Mouse (Mus musculus) layer of hippocampus, adult 18-20 months (tissue): ENCODE results near the gene Abhd16a. TPM values are rescaled to one million over a fixed set of nuclear protein-coding genes. Genes with fewer than 3 reads are reported as not detected.

Source experiments
- DNase-seq, 2 experiments: peaks; one replicate each; pipeline ENCODE4 v3.0.0; 2022; ENCODE audit warnings: low spot score in 2 of 2
- total RNA-seq, 2 experiments: library from RNA; stranded (reverse); gene quantifications; 2 replicates each; pipeline ENCODE4 v1.2.3; 2021

The Abhd16a gene
- total RNA-seq, 2 experiments from 2014 or later, result 97.6 to 103 TPM

DNA sequence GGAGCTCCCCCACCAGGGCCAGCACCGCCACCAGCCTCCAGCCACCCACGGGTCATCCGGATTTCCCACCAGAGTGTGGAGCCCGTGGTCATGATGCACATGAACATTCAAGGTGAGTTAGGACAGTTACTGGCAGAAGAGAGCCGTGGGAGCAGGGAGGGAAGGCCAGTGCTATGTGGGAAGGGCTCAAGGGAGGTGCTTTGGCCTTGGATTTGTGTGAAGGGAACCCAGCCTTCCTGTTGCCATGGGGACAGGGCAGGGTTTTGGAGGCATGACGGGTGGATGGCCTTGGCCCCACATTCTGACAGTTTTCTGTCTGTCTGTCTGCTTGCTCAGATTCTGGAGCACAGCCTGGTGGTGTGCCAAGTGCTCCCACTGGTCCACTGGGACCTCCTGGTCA lies 52.9 kb downstream of the Abhd16a start:
- no peak for DNase-seq

DNA sequence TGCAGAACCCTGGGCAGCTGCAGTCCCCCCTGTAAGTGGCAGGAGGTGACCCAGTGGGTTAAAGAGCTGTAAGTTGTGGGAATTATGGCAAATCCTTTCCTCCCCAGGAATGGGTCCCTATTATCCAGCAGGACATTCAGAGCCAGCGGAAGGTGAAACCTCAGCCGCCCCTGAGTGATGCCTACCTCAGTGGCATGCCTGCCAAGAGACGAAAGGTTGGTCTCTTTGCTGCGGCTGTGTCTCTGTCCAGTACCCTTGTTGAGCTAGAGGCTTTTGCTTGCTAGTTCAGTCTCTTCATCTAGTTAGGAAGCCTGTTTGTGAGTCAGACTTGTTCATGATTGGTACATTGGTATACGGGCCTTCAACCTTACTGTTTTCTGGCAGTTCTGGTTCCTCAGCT lies 57.1 kb downstream of the Abhd16a start:
- no peak for DNase-seq

DNA sequence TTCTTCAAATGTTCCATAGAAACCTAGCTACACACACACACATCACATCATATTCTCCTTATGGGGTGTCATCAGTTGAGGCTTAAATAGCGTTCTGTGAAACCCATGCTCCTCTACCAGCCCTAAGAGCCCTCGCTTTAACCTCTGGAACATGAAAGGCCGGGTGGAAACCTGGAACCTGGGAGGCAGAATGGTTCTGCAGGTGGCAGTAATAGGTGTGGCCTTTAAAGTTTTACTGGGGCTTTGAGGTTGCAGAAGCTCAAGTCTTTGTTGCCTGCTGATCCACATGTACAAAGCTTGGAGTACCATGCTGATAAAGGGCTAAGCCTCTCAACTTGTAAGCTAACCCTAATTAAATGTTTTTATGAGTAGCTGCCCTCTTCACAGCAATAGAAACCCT lies 58.3 kb downstream of the Abhd16a start:
- DNase-seq, result no peak

DNA sequence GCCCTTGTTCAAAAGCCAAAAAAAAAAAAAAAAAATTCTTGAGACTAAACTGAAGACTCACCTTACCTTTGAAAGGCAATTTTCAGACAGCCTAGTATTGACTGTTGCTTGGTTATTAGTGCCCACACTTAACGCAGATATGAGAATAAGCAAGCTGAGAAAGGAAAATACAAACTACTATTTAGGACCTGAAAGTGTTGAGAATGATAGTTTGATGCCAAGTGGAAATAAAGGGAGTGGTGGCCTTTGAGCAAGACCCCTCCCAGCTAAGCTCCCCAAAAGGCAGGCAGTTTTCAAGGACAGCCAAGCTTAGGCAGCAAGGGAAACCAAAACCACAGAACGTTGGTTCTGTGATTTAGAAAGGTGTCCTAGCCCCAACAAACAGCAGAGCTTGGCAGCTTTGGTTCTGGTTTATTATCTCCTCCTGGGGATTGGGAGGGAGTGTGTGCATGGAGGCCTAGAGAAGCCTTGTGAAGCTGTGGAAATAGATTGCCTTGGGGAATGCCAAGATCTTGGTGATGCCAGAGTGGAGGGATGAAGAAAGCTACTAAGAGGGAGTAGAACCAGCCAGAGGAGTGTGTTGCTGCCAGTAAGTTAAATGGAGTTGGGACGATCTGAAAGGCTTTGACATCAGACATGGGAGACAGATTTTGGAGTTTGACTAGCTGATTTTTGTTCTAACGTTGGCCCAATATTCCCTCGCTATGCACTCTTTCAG lies 59.0 kb downstream of the Abhd16a start:
- DNase-seq, result no peak

DNA sequence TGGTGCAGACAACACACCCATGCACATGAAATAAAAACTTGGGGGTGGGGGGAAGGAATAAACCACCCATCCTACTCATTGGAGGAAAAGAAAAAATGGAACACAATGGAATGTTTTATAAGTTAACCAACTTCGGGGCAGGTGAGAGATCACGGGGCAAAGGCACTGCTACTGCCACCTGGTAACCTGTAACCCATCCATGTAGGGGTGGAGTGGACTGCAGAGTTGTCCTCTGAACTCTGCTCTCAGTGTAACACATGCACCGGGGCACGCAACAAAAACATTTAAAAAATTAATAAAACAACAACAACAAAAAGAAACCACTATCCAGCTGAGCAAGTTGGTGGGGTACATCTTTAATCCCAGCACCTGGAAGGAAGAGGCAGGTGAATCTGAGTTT lies 63.1 kb downstream of the Abhd16a start:
- DNase-seq, result no peak

Other genes with a start within 250 kb of the Abhd16a start
- gene Skiv2l, start 239.1 kb upstream of the Abhd16a start, total RNA-seq, result 10 to 100 TPM; 70.1 to 74.2 TPM
- 10 to 100 TPM; 34.1 to 39.6 TPM for gene Nelfe, start 238.9 kb upstream of the Abhd16a start, total RNA-seq
- not detected for gene Cfb, start 226.7 kb upstream of the Abhd16a start, total RNA-seq
- 1 to 10 TPM; 8.6 to 8.8 TPM for gene Zbtb12, start 209.8 kb upstream of the Abhd16a start, total RNA-seq
- gene Gm20547, start 207.2 kb upstream of the Abhd16a start, total RNA-seq, result under 1 TPM in 1 of 2 experiments, not detected in 1; 0.10 TPM
- gene C2, start 191.0 kb upstream of the Abhd16a start, total RNA-seq, result 1 to 10 TPM in 1 of 2 experiments, under 1 TPM in 1; 0.89 to 3.1 TPM
- gene Ehmt2, start 190.8 kb upstream of the Abhd16a start, total RNA-seq, result 100 to 1,000 TPM; 186 to 193 TPM
- under 1 TPM in 1 of 2 experiments, not detected in 1; 0.43 TPM for gene Slc44a4, start 174.8 kb upstream of the Abhd16a start, total RNA-seq
- gene Neu1, start 158.0 kb upstream of the Abhd16a start, total RNA-seq, result 10 to 100 TPM; 41.4 to 44.2 TPM
- 10 to 100 TPM; 27.5 to 37.5 TPM for gene Hspa1b, start 130.0 kb upstream of the Abhd16a start, total RNA-seq
- gene Gm20481, start 119.4 kb upstream of the Abhd16a start, total RNA-seq, result not detected
- 10 to 100 TPM; 24.3 to 27.8 TPM for gene Hspa1a, start 117.1 kb upstream of the Abhd16a start, total RNA-seq
- gene Hspa1l, start 116.6 kb upstream of the Abhd16a start, total RNA-seq, result under 1 TPM; 0.12 to 0.48 TPM
- 10 to 100 TPM; 18.2 to 20.7 TPM for gene Lsm2, start 107.4 kb upstream of the Abhd16a start, total RNA-seq
- 10 to 100 TPM; 46.6 to 50.4 TPM for gene Vars, start 88.3 kb upstream of the Abhd16a start, total RNA-seq
- gene Vwa7, start 72.7 kb upstream of the Abhd16a start, total RNA-seq, result under 1 TPM; 0.15 to 0.22 TPM
- 1 to 10 TPM in 1 of 2 experiments, not detected in 1; 1.4 TPM for gene Sapcd1, start 61.2 kb upstream of the Abhd16a start, total RNA-seq
- gene Msh5, start 42.5 kb upstream of the Abhd16a start, total RNA-seq, result 1 to 10 TPM; 1.5 to 1.6 TPM
- 1 to 10 TPM; 7.7 to 8.3 TPM for gene Clic1, start 39.3 kb upstream of the Abhd16a start, total RNA-seq
- gene Ddah2, start 30.2 kb upstream of the Abhd16a start, total RNA-seq, result 10 to 100 TPM in 1 of 2 experiments, 1 to 10 TPM in 1; 9.4 to 11.0 TPM
- not detected for gene Ly6g6c, start 23.9 kb upstream of the Abhd16a start, total RNA-seq
- not detected for gene Mpig6b, start 23.1 kb upstream of the Abhd16a start, total RNA-seq
- gene Ly6g6e, start 12.4 kb upstream of the Abhd16a start, total RNA-seq, result 1 to 10 TPM; 3.6 to 5.0 TPM
- gene Ly6g6d, start 11.2 kb upstream of the Abhd16a start, total RNA-seq, result 1 to 10 TPM in 1 of 2 experiments, under 1 TPM in 1; 0.87 to 2.0 TPM
- under 1 TPM; 0.57 to 0.58 TPM for gene Ly6g6f, start 3.7 kb upstream of the Abhd16a start, total RNA-seq
- gene Ly6g5c, start 19.0 kb downstream of the Abhd16a start, total RNA-seq, result not detected
- gene Ly6g5b, start 26.2 kb downstream of the Abhd16a start, total RNA-seq, result under 1 TPM; 0.30 to 0.56 TPM
- gene Gpank1, start 32.2 kb downstream of the Abhd16a start, total RNA-seq, result 10 to 100 TPM; 15.2 to 17.1 TPM
- gene Csnk2b, start 32.8 kb downstream of the Abhd16a start, total RNA-seq, result 100 to 1,000 TPM; 179 to 185 TPM
- 10 to 100 TPM; 22.5 to 28.9 TPM for gene D17H6S53E, start 37.1 kb downstream of the Abhd16a start, total RNA-seq
- gene Apom, start 42.8 kb downstream of the Abhd16a start, total RNA-seq, result not detected
- gene Bag6, start 45.9 kb downstream of the Abhd16a start, total RNA-seq, result 100 to 1,000 TPM; 323 to 339 TPM
- 100 to 1,000 TPM; 317 to 343 TPM for gene Prrc2a, start 75.6 kb downstream of the Abhd16a start, total RNA-seq
- 10 to 100 TPM in 1 of 2 experiments, 1 to 10 TPM in 1; 9.4 to 13.0 TPM for gene Aif1, start 86.8 kb downstream of the Abhd16a start, total RNA-seq
- 1 to 10 TPM; 5.5 to 6.7 TPM for gene Lst1, start 99.2 kb downstream of the Abhd16a start, total RNA-seq
- gene Ltb, start 105.2 kb downstream of the Abhd16a start, total RNA-seq, result under 1 TPM; 0.41 to 0.64 TPM
- gene Tnf, start 112.7 kb downstream of the Abhd16a start, total RNA-seq, result not detected
- gene Lta, start 116.1 kb downstream of the Abhd16a start, total RNA-seq, result under 1 TPM; 0.22 to 0.41 TPM
- not detected for gene Gm16181, start 131.6 kb downstream of the Abhd16a start, total RNA-seq
- gene Atp6v1g2, start 144.4 kb downstream of the Abhd16a start, total RNA-seq, result 100 to 1,000 TPM; 637 to 681 TPM
- 10 to 100 TPM; 13.6 to 15.8 TPM for gene Nfkbil1, start 146.5 kb downstream of the Abhd16a start, total RNA-seq
- gene Ddx39b, start 152.5 kb downstream of the Abhd16a start, total RNA-seq, result 100 to 1,000 TPM; 210 to 215 TPM
- 10 to 100 TPM; 22.1 to 26.7 TPM for gene H2-D1, start 173.5 kb downstream of the Abhd16a start, total RNA-seq
- under 1 TPM; 0.15 to 0.25 TPM for gene H2-Q1, start 231.1 kb downstream of the Abhd16a start, total RNA-seq